Mouse (Mus musculus): Measurements from ENCODE around the gene Aen. TPM values are rescaled to one million over a fixed set of nuclear protein-coding genes. Genes with fewer than 3 reads are reported as not detected.

Gene Aen
- polyA plus RNA-seq, 1 experiment: 77.7 TPM

DNA sequence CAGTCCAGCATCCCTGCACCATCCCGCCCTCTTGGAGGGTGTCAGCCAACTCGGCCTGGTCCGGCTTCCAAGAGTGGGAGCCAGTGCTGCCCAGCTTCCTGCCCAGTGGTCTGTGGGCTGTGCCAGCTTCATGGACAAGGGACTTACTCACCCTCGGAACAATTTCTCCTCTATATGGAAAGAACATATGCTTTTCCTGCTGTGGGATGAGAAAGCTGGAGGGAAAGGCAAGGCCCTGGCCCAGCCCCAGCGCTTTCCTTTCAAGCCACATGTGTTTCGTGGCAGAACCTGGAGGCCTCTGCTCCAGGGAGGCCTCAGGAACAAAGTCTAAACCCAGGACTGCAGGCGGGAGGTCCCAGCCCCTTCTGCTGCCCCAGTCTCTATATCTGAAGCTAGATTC is 30.0 kb downstream of the Aen start:
- H3K79me3 ChIP-seq (ENCODE audit: low read depth): no peaks in the 10 kb centered on the region
- no peak for TF ChIP-seq MYOG (IDR thresholded peaks at IDR 0.05; ENCODE audit: control insufficient read depth, extremely low read depth, insufficient read length)
- TF ChIP-seq MAX (IDR thresholded peaks at IDR 0.05): no peak
- H3K36me3 ChIP-seq (ENCODE audit: control insufficient read depth, insufficient read depth): no peaks in the 10 kb centered on the region
- no peaks in the 10 kb centered on the region for H3K79me2 ChIP-seq (ENCODE audit: control insufficient read depth, insufficient read depth)
- H3ac ChIP-seq (ENCODE audit: control insufficient read depth, insufficient read length, low read depth): no peak overlapping the region
- no peak overlapping the region for H3K4me3 ChIP-seq (ENCODE audit: insufficient read depth, poor library complexity, severe bottlenecking)
- peaks cover 5% of the 10 kb centered on the region for H3K27me3 ChIP-seq (ENCODE audit: control insufficient read depth, insufficient read depth, insufficient read length)

- H3K4me3 ChIP-seq (ENCODE audit: insufficient read depth, poor library complexity, severe bottlenecking): no peak overlapping the region
- no peaks in the 10 kb centered on the region for H3K79me3 ChIP-seq (ENCODE audit: low read depth)
- no peaks in the 10 kb centered on the region for H3K79me2 ChIP-seq (ENCODE audit: control insufficient read depth, insufficient read depth)
- peaks cover 5% of the 10 kb centered on the region for H3K27me3 ChIP-seq (ENCODE audit: control insufficient read depth, insufficient read depth, insufficient read length)
- H3K36me3 ChIP-seq (ENCODE audit: control insufficient read depth, insufficient read depth): no peaks in the 10 kb centered on the region
- no peak overlapping the region for H3ac ChIP-seq (ENCODE audit: control insufficient read depth, insufficient read length, low read depth)
- no peak for TF ChIP-seq MYOG (IDR thresholded peaks at IDR 0.05; ENCODE audit: control insufficient read depth, extremely low read depth, insufficient read length)
- no peak for TF ChIP-seq USF1 (IDR thresholded peaks at IDR 0.05; ENCODE audit: low read depth)
- TF ChIP-seq CEBPB (IDR thresholded peaks at IDR 0.05; ENCODE audit: low read depth): no peak
- no peak for TF ChIP-seq MYOD1 (IDR thresholded peaks at IDR 0.05; ENCODE audit: control insufficient read depth, insufficient read length, low read depth)
Measured at GRCm38 (mm10) chr7:78926156-78926555, 30.5 kb downstream of the Aen start.

DNA sequence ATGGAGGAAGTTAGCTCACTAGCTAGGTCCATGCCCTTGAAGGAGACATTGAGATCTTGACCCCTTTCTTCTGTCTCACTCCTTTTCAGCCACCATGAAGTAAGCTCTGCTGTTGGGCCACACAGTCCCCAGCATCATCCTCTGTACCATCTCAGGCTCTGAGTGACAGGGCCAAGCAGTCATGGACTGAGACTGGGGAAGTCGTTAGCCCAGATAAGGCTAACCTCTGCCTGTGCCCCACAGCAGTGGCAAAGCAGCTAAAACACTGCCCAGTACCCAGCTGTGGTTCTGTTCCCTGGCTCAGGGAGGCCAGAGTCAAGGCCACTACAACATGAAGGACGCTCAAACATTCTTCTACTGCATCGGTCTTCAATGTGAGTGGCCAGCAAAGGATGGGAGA is 31.6 kb downstream of the Aen start:
- H3K36me3 ChIP-seq (ENCODE audit: control insufficient read depth, insufficient read depth): no peaks in the 10 kb centered on the region
- TF ChIP-seq USF1 (IDR thresholded peaks at IDR 0.05; ENCODE audit: low read depth): no peak
- no peak for TF ChIP-seq CEBPB (IDR thresholded peaks at IDR 0.05; ENCODE audit: low read depth)
- TF ChIP-seq MYOG (IDR thresholded peaks at IDR 0.05; ENCODE audit: control insufficient read depth, extremely low read depth, insufficient read length): no peak
- TF ChIP-seq CTCF (IDR thresholded peaks at IDR 0.05; ENCODE audit: control insufficient read depth, insufficient read depth, insufficient read length): no peak
- no peak for TF ChIP-seq MYOD1 (IDR thresholded peaks at IDR 0.05; ENCODE audit: control insufficient read depth, insufficient read length, low read depth)
- no peak for TF ChIP-seq FOSL1 (IDR thresholded peaks at IDR 0.05; ENCODE audit: insufficient read depth, low read length, poor library complexity, severe bottlenecking)
- TF ChIP-seq MAX (IDR thresholded peaks at IDR 0.05): no peak

DNA sequence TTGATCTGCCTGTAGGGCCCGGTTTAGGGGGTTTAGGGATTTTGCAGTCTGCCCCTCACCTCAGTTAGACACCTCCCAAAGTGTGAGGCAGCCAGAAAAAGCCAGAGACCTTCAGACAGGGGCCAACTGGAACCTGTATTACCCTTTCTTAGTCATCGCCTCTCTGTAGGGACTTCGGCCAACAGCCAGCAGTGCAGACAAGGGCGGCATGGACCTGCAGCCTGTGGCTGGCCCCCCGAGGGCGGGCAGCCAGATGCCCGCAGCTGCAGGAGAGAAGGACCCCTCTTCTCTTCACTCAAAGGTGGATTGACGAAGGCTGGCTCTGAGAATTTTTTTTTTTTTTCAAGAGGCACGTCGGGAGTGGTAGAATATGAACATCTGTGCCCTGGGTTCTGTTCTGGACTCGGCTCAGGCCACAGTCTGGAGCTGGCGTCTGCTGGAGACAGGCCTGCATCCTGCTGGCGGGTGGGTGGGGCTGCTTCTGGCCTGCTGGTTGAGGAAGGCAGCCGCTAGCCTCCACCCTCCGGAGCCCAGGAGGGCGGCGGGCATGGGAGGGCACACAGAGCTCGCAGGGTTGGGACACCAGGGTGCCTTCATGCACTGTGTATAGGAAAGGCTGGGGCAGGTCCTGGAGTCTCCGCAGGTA is 43.4 kb downstream of the Aen start:
- Histone ChIP-seq H3K36me3 (ENCODE audit: control insufficient read depth, insufficient read depth) (no peaks in the 10 kb centered on the region), H3K27me3 (ENCODE audit: control insufficient read depth, insufficient read depth, insufficient read length) (peaks cover 35% of the 10 kb centered on the region), H3ac (ENCODE audit: control insufficient read depth, insufficient read length, low read depth) (no peak overlapping the region), H3K4me3 (ENCODE audit: insufficient read depth, poor library complexity, severe bottlenecking) (no peak overlapping the region), H3K79me2 (ENCODE audit: control insufficient read depth, insufficient read depth) (no peaks in the 10 kb centered on the region), H3K79me3 (ENCODE audit: low read depth) (no peaks in the 10 kb centered on the region)
- TF ChIP-seq MYOD1 (IDR thresholded peaks at IDR 0.05; ENCODE audit: control insufficient read depth, insufficient read length, low read depth) (no peak), MYOG (IDR thresholded peaks at IDR 0.05; ENCODE audit: control insufficient read depth, extremely low read depth, insufficient read length) (no peak), CEBPB (IDR thresholded peaks at IDR 0.05; ENCODE audit: low read depth) (no peak)

More for the DNA sequence above, 31.6 kb downstream of the Aen start:
- H3K79me2 ChIP-seq (ENCODE audit: control insufficient read depth, insufficient read depth): no peaks in the 10 kb centered on the region
- no peak overlapping the region for H3ac ChIP-seq (ENCODE audit: control insufficient read depth, insufficient read length, low read depth)
- H3K79me3 ChIP-seq (ENCODE audit: low read depth): no peaks in the 10 kb centered on the region
- no peak overlapping the region for H3K4me3 ChIP-seq (ENCODE audit: insufficient read depth, poor library complexity, severe bottlenecking)
- H3K27me3 ChIP-seq (ENCODE audit: control insufficient read depth, insufficient read depth, insufficient read length): peaks cover 5% of the 10 kb centered on the region

GRCm38 (mm10) chr7:78940971-78941370 is 45.3 kb downstream of the Aen start:
- Histone ChIP-seq H3K27me3 (ENCODE audit: control insufficient read depth, insufficient read depth, insufficient read length) (peaks cover 37% of the 10 kb centered on the region), H3K79me2 (ENCODE audit: control insufficient read depth, insufficient read depth) (no peaks in the 10 kb centered on the region), H3K79me3 (ENCODE audit: low read depth) (no peaks in the 10 kb centered on the region), H3ac (ENCODE audit: control insufficient read depth, insufficient read length, low read depth) (no peak overlapping the region), H3K36me3 (ENCODE audit: control insufficient read depth, insufficient read depth) (no peaks in the 10 kb centered on the region), H3K4me3 (ENCODE audit: insufficient read depth, poor library complexity, severe bottlenecking) (no peak overlapping the region)
- no peak for TF ChIP-seq USF1 (IDR thresholded peaks at IDR 0.05; ENCODE audit: low read depth)

DNA sequence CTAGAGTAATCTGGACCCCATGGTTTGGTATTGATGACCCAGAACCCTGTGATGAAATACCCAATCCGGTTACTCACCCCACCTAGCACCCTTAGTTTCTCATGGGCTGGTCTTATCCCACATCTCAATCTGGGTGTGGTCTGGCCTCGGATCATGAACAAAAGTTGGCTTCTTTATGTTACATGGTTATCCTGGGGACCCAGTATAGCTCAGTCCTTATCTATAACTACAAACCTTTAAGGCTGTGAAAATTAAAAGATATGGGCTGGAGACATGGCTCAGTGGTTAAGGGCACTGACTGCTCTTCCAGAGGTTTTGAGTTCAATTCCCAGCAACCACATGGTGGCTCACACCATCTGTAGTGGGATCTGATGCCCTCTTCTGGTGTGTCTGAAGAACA is 46.9 kb downstream of the Aen start:
- H3ac ChIP-seq (ENCODE audit: control insufficient read depth, insufficient read length, low read depth): no peak overlapping the region
- no peak for TF ChIP-seq MAX (IDR thresholded peaks at IDR 0.05)
- no peak for TF ChIP-seq CTCF (IDR thresholded peaks at IDR 0.05; ENCODE audit: control insufficient read depth, insufficient read depth, insufficient read length)
- no peak for TF ChIP-seq MYOG (IDR thresholded peaks at IDR 0.05; ENCODE audit: control insufficient read depth, extremely low read depth, insufficient read length)
- TF ChIP-seq MYOD1 (IDR thresholded peaks at IDR 0.05; ENCODE audit: control insufficient read depth, insufficient read length, low read depth): no peak
- no peak for TF ChIP-seq FOSL1 (IDR thresholded peaks at IDR 0.05; ENCODE audit: insufficient read depth, low read length, poor library complexity, severe bottlenecking)
- no peak for TF ChIP-seq USF1 (IDR thresholded peaks at IDR 0.05; ENCODE audit: low read depth)
- TF ChIP-seq CEBPB (IDR thresholded peaks at IDR 0.05; ENCODE audit: low read depth): no peak
- H3K79me2 ChIP-seq (ENCODE audit: control insufficient read depth, insufficient read depth): no peaks in the 10 kb centered on the region
- H3K36me3 ChIP-seq (ENCODE audit: control insufficient read depth, insufficient read depth): no peaks in the 10 kb centered on the region
- no peak overlapping the region for H3K4me3 ChIP-seq (ENCODE audit: insufficient read depth, poor library complexity, severe bottlenecking)
- H3K27me3 ChIP-seq (ENCODE audit: control insufficient read depth, insufficient read depth, insufficient read length): peaks cover 32% of the 10 kb centered on the region
- no peaks in the 10 kb centered on the region for H3K79me3 ChIP-seq (ENCODE audit: low read depth)
